Comparison of ENCODE assay signal across 10 mouse cellular contexts in genomic region chr1:72875708-72876107, GRCm38 (mm10). TPM values are rescaled to one million over a fixed set of nuclear protein-coding genes. Genes with fewer than 3 reads are reported as not detected.
DNase-seq lines count a peak whose midpoint lies in the region; ATAC-seq and TF ChIP-seq lines count a peak whose summit lies in the region.
"Had no signal": no experiment of that assay in that cellular context is flagged by ENCODE, and none has a peak within 500 bp of the region (broad histone marks: within the 10 kb centered on the region; RNA-seq: fewer than 3 reads in every experiment).

No protein-coding gene starts in this region.

- no peak for TF ChIP-seq CTCF in intestine, postnatal 0 days (IDR thresholded peaks at IDR 0.05; ENCODE audit: low read depth)

- peaks cover 46% of the 10 kb centered on the region for H3K4me1 ChIP-seq in kidney, embryonic 16.5 days (ENCODE audit: insufficient read depth, low read length)
- H3K4me1 ChIP-seq in hindbrain, embryonic 14.5 days (replicated peaks; ENCODE audit: control insufficient read depth, insufficient read depth, low read length): peaks cover 44% of the 10 kb centered on the region
- peaks cover 57% of the 10 kb centered on the region for H3K4me1 ChIP-seq in midbrain, embryonic 15.5 days
- peaks cover 5% of the 10 kb centered on the region for H3K4me1 ChIP-seq in intestine, postnatal 0 days (replicated peaks; ENCODE audit: control insufficient read depth, insufficient read depth, low read length)

- 9% methylated on average over 3 of the region's 3 CpGs for WGBS in kidney, embryonic 16.5 days
- WGBS in hindbrain, embryonic 14.5 days: 6% methylated on average over 3 of the region's 3 CpGs
- 8% methylated on average over 3 of the region's 3 CpGs for WGBS in midbrain, embryonic 15.5 days
- 17% methylated on average over 3 of the region's 3 CpGs for WGBS in intestine, postnatal 0 days

- H3K36me3 ChIP-seq in kidney, embryonic 16.5 days (ENCODE audit: insufficient read depth, low read length): no peaks in the 10 kb centered on the region
- H3K36me3 ChIP-seq in hindbrain, embryonic 14.5 days (replicated peaks; ENCODE audit: control insufficient read depth, insufficient read depth): no peaks in the 10 kb centered on the region
- no peaks in the 10 kb centered on the region for H3K36me3 ChIP-seq in midbrain, embryonic 15.5 days (replicated peaks)
- H3K36me3 ChIP-seq in intestine, postnatal 0 days (ENCODE audit: control insufficient read depth, insufficient read depth): no peaks in the 10 kb centered on the region
- H3K36me3 ChIP-seq: liver, embryonic 13.5 days had no signal

- ATAC-seq in kidney, embryonic 16.5 days (ENCODE audit: low FRiP score, low TSS enrichment): no peak
- ATAC-seq in hindbrain, embryonic 14.5 days (ENCODE audit: low FRiP score): no peak
- no peak for ATAC-seq in midbrain, embryonic 15.5 days (replicated peaks)
- ATAC-seq in intestine, postnatal 0 days: no peak
- ATAC-seq in CD4-positive, CD25-positive, alpha-beta regulatory T cell, adult 4 months: no peak

- peaks cover 5% of the 10 kb centered on the region; the same call in 1 of the 2 replicates for H3K27me3 ChIP-seq in kidney, embryonic 16.5 days (ENCODE audit: insufficient read depth, low read length)
- peaks cover 33% of the 10 kb centered on the region; the same call in 1 of the 2 replicates for H3K27me3 ChIP-seq in hindbrain, embryonic 14.5 days (ENCODE audit: control insufficient read depth, insufficient read depth, low read length)
- peaks cover 11% of the 10 kb centered on the region for H3K27me3 ChIP-seq in midbrain, embryonic 15.5 days (replicated peaks)
- peaks cover 37% of the 10 kb centered on the region; the same call in 1 of the 2 replicates for H3K27me3 ChIP-seq in intestine, postnatal 0 days (replicated peaks; ENCODE audit: control insufficient read depth, insufficient read depth, low read length)

- no peak overlapping the region for H3K4me3 ChIP-seq in kidney, embryonic 16.5 days (ENCODE audit: low read length)
- peak overlapping the region; percentile 52; the same call in 1 of the 2 replicates for H3K4me3 ChIP-seq in hindbrain, embryonic 14.5 days (replicated peaks; ENCODE audit: low read length)
- H3K4me3 ChIP-seq in midbrain, embryonic 15.5 days: no peak overlapping the region
- no peak overlapping the region for H3K4me3 ChIP-seq in intestine, postnatal 0 days (ENCODE audit: low read depth, low read length)
- H3K4me3 ChIP-seq: liver, embryonic 13.5 days had no signal

- peak overlapping the region; percentile 94 for H3K4me2 ChIP-seq in kidney, embryonic 16.5 days (replicated peaks; ENCODE audit: low read depth, low read length)
- peak overlapping the region; percentile 96 for H3K4me2 ChIP-seq in hindbrain, embryonic 14.5 days (replicated peaks)
- peak overlapping the region; percentile 99 for H3K4me2 ChIP-seq in midbrain, embryonic 15.5 days
- H3K4me2 ChIP-seq in intestine, postnatal 0 days (replicated peaks; ENCODE audit: low read depth): no peak overlapping the region
- H3K4me2 ChIP-seq: liver, embryonic 13.5 days had no signal

- DNase-seq in cerebellum, adult 9-11 months: peak; percentile 36
- no peak for DNase-seq in cerebellum, adult 11 months
- no peak for DNase-seq in kidney, adult 18-20 months
- DNase-seq in hindbrain, embryonic 14.5 days (ENCODE audit: low spot score): no peak
- DNase-seq: layer of hippocampus, adult 9-11 months; liver, embryonic 13.5 days had no signal

- H3K27ac ChIP-seq in kidney, embryonic 16.5 days (ENCODE audit: low read length): no peak overlapping the region
- H3K27ac ChIP-seq in hindbrain, embryonic 14.5 days: no peak overlapping the region
- H3K27ac ChIP-seq in midbrain, embryonic 15.5 days: no peak overlapping the region
- H3K27ac ChIP-seq in intestine, postnatal 0 days (ENCODE audit: low read depth, low read length): no peak overlapping the region
- H3K27ac ChIP-seq: liver, embryonic 13.5 days had no signal

- no peak overlapping the region; the same call in 1 of the 2 replicates for H3K9ac ChIP-seq in kidney, embryonic 16.5 days (replicated peaks; ENCODE audit: low read length)
- H3K9ac ChIP-seq in hindbrain, embryonic 14.5 days: no peak overlapping the region
- no peak overlapping the region for H3K9ac ChIP-seq in midbrain, embryonic 15.5 days
- no peak overlapping the region for H3K9ac ChIP-seq in intestine, postnatal 0 days (ENCODE audit: low read depth, low read length)
- H3K9ac ChIP-seq: liver, embryonic 13.5 days had no signal

- no peaks in the 10 kb centered on the region for H3K9me3 ChIP-seq in kidney, embryonic 16.5 days (ENCODE audit: low read length)
- H3K9me3 ChIP-seq in hindbrain, embryonic 14.5 days (ENCODE audit: control insufficient read depth, low read length): no peaks in the 10 kb centered on the region
- H3K9me3 ChIP-seq in midbrain, embryonic 15.5 days: no peaks in the 10 kb centered on the region
- no peaks in the 10 kb centered on the region for H3K9me3 ChIP-seq in intestine, postnatal 0 days (ENCODE audit: control insufficient read depth)
- H3K9me3 ChIP-seq: liver, embryonic 13.5 days had no signal

RNA-seq across cellular contexts. Expression of gene Igfbp5, which starts 1.0 kb away (rescaled TPM):
- 89.0 and 104 TPM in 2 replicates for polyA plus RNA-seq in kidney, embryonic 16.5 days (2015; fragmentation: Nextera tagmentation; extraction: Ambion mirVana)
- 47.5 and 54.4 TPM in 2 replicates for polyA plus RNA-seq in hindbrain, embryonic 14.5 days (2014; fragmentation: Nextera tagmentation; extraction: Ambion mirVana)
- polyA plus RNA-seq in midbrain, embryonic 15.5 days (2015; fragmentation: Nextera tagmentation; extraction: Ambion mirVana): 38.4 and 39.6 TPM in 2 replicates
- polyA plus RNA-seq in intestine, postnatal 0 days (2015; fragmentation: Nextera tagmentation; extraction: Ambion mirVana): 14.3 and 14.6 TPM in 2 replicates
- polyA plus RNA-seq in CD4-positive, CD25-positive, alpha-beta regulatory T cell, adult 4 months (2017; shearing (Covaris generic)): not detected

RNA-seq across cellular contexts. Expression of gene Igfbp2, which starts 51.4 kb away (rescaled TPM):
- 144 and 152 TPM in 2 replicates for polyA plus RNA-seq in kidney, embryonic 16.5 days (2015; fragmentation: Nextera tagmentation; extraction: Ambion mirVana)
- polyA plus RNA-seq in hindbrain, embryonic 14.5 days (2014; fragmentation: Nextera tagmentation; extraction: Ambion mirVana): 443 and 473 TPM in 2 replicates
- 329 and 430 TPM in 2 replicates for polyA plus RNA-seq in midbrain, embryonic 15.5 days (2015; fragmentation: Nextera tagmentation; extraction: Ambion mirVana)
- polyA plus RNA-seq in intestine, postnatal 0 days (2015; fragmentation: Nextera tagmentation; extraction: Ambion mirVana): 75.6 and 94.0 TPM in 2 replicates
- not detected for polyA plus RNA-seq in CD4-positive, CD25-positive, alpha-beta regulatory T cell, adult 4 months (2017; shearing (Covaris generic))

Comparison
In these comparisons a context has a peak if more than half of its experiments do, and no peak if none do; other contexts are left out.
1. RNA of gene Igfbp5, which starts 1.0 kb away (polyA plus RNA-seq): 89.0 to 104 TPM in kidney, embryonic 16.5 days, 47.5 to 54.4 TPM in hindbrain, embryonic 14.5 days, 38.4 to 39.6 TPM in midbrain, embryonic 15.5 days and 14.3 to 14.6 TPM in intestine, postnatal 0 days; not detected in CD4-positive, CD25-positive, alpha-beta regulatory T cell, adult 4 months; every median in the first group is over 10 times any median in the second.
2. RNA of gene Igfbp2, which starts 51.4 kb away (polyA plus RNA-seq): 443 to 473 TPM in hindbrain, embryonic 14.5 days, 329 to 430 TPM in midbrain, embryonic 15.5 days, 144 to 152 TPM in kidney, embryonic 16.5 days and 75.6 to 94.0 TPM in intestine, postnatal 0 days; not detected in CD4-positive, CD25-positive, alpha-beta regulatory T cell, adult 4 months; every median in the first group is over 10 times any median in the second.